Mouse (Mus musculus): Measurements from ENCODE around the gene Chgb. TPM values are rescaled to one million over a fixed set of nuclear protein-coding genes. Genes with fewer than 3 reads are reported as not detected.
A peak's percentile ranks its signal among the peaks of the same experiment; 100 is the strongest.

The Chgb gene
- total RNA-seq, 1 experiment from 2014 or later, result 0.91 TPM

DNA sequence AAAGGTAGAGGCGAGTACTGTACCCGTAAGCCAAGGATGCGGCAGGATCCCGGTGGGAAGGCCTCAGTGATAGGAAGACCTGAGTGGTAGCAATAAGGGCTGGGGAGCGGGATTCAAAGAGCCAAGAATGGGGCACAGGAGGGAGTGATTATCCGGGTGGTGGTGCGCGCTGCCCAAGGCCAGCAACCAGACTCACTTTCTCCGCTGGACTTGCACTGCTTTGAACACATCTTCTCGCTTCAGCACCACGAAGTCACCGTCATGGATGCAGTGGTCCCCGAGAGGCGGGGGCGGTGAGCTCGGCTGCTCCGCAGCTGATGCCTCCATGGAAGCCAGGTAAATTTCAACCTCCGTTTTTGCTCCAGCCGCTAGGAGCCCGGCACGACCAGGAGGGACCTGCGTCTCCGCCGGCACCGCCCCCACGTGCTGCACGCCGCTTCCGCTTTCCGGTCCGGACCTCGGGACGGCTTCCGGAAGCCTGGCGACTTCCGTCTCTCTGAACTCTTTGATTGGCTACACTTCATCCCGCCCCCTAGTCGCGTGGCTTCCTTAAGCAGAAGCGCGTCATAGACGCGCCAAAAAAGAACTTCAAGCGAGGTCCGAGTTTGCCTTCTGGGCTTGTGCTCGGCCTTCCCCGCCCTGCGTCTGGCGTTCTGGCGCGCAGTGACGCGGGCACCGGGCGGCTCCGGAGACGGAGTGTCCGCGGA is 34.7 kb downstream of the Chgb start, which contains the start of the genes Trmt6 and Mcm8:
Gene Trmt6 (minus strand): TSS at position 448 of the 707 bp plus-strand sequence.
Gene Mcm8 (plus strand): TSS at position 534 of the 707 bp plus-strand sequence.
- peak; percentile 99 for ATAC-seq (replicated peaks; ENCODE audit: low read depth, poor library complexity, severe bottlenecking)

DNA sequence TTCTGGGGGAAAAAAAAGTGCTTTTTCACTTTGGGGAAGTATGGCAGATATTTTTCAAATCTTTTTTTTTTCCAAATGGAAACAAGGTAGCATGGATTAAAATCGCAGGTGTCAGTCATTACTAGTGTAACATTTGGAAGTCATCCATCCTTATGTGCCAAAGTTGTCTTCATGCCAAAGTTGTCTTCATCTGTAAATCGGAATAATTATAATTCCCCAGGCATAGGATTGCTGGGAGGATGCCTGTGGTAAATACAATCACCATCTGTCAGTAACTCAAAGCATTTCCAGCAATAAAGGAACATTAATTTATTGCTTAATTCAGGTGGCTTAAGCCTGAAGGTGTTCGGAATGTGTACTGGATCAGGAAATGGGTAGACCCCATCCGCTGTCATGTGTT is 60.0 kb downstream of the Chgb start:
- no peak for ATAC-seq (replicated peaks; ENCODE audit: low read depth, poor library complexity, severe bottlenecking)

Other genes with a start within 250 kb of the Chgb start
- 29.5 and 61.5 TPM in 2 replicates for gene Gpcpd1, start 193.5 kb upstream of the Chgb start, total RNA-seq (2017)
- gene Shld1, start 94.3 kb upstream of the Chgb start, total RNA-seq (2017), result 2.4 and 5.5 TPM in 2 replicates
- gene Trmt6, start 34.8 kb downstream of the Chgb start, total RNA-seq (2017), result 48.9 and 60.8 TPM in 2 replicates
- 17.0 and 23.1 TPM in 2 replicates for gene Mcm8, start 34.9 kb downstream of the Chgb start, total RNA-seq (2017)
- 35.3 and 38.8 TPM in 2 replicates for gene Crls1, start 65.4 kb downstream of the Chgb start, total RNA-seq (2017)
- gene Lrrn4, start 99.6 kb downstream of the Chgb start, total RNA-seq (2017), result 0.49 and 0.82 TPM in 2 replicates
- not detected in 2 replicates for gene Fermt1, start 164.6 kb downstream of the Chgb start, total RNA-seq (2017)